16 mouse cellular contexts compared by ENCODE assay signal in the genomic region with DNA sequence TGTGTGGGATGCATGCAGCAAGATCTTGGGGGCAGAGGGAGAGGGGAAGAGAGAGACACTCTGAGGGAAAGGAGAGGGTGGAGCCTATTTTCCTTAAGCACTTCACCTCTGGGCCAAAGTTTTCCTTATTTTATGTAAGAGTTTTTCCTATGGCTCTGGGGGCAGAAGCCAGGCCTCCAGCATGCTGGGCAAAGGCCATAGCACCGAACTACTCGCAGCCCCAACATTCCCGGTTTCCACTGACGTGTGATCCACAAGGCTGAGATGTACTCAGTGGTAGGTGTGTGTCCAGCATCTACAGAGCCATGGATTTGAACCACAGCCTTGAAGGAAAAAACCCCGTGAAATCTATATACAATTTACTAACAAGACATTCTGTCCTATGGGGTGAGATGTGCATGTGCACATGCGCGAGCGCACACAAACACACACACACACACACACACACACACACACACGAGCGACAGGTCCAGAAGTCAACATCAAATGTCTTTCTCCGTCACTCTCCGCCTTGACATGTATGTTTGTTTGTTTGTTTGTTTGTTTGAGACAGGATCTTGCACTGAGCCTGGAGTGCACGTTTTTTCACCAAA. TPM values are rescaled to one million over a fixed set of nuclear protein-coding genes. Genes with fewer than 3 reads are reported as not detected.
A peak's percentile ranks its signal among the peaks of the same experiment; 100 is the strongest.
DNase-seq lines count a peak whose midpoint lies in the region; ATAC-seq and TF ChIP-seq lines count a peak whose summit lies in the region.
"Had no signal": no experiment of that assay in that cellular context is flagged by ENCODE, and none has a peak within 500 bp of the region (broad histone marks: within the 10 kb centered on the region; RNA-seq: fewer than 3 reads in every experiment).

A gene (plus strand): TSS at position 543 of the 593 bp plus-strand sequence.

- H3K9ac ChIP-seq in liver, embryonic 11.5 days (ENCODE audit: low read depth, low read length), result no peak within 1 kb of the TSS
- no peak within 1 kb of the TSS for H3K9ac ChIP-seq in stomach, embryonic 16.5 days (ENCODE audit: low read length)
- H3K9ac ChIP-seq: forebrain, embryonic 13.5 days; hindbrain, embryonic 13.5 days had no signal

- DNase-seq in gastrocnemius, adult 2 months, result no peak
- DNase-seq in gastrocnemius, postnatal 14 days, result no peak
- no peak for DNase-seq in spleen, adult 2 months (ENCODE audit: low read depth in 1 of 2, low spot score in 2 of 2)
- no peak for DNase-seq in spleen, adult 12 weeks (ENCODE audit: low spot score)
- DNase-seq in liver, embryonic 11.5 days (ENCODE audit: low spot score), result no peak
- no peak for DNase-seq in left cerebral cortex, postnatal 25 days (ENCODE audit: low spot score in 2 of 2)
- no peak for DNase-seq in urinary bladder, postnatal 36 days (ENCODE audit: low spot score in 2 of 2)
- DNase-seq: gastrocnemius, postnatal 10 days; lung, adult 18-20 months; right cerebral cortex, postnatal 4 days had no signal

- no peak for TF ChIP-seq CTCF in gastrocnemius, adult 2 months (IDR thresholded peaks at IDR 0.05)
- TF ChIP-seq CTCF in spleen, adult 2 months (IDR thresholded peaks at IDR 0.05; ENCODE audit: extremely low read depth, insufficient read depth, insufficient read length, insufficient replicate concordance), result no peak

- no peaks in the 10 kb centered on the region for H3K36me3 ChIP-seq in spleen, adult 2 months (ENCODE audit: control insufficient read depth, insufficient read depth, low read length)
- no peaks in the 10 kb centered on the region for H3K36me3 ChIP-seq in liver, embryonic 11.5 days (ENCODE audit: control insufficient read depth, insufficient read depth, low read length)
- no peaks in the 10 kb centered on the region for H3K36me3 ChIP-seq in stomach, embryonic 16.5 days (ENCODE audit: control insufficient read depth, insufficient read depth, low read length)
- H3K36me3 ChIP-seq: G1E; hindbrain, embryonic 13.5 days had no signal

- TF ChIP-seq POLR2A in spleen, adult 2 months (IDR thresholded peaks at IDR 0.05; ENCODE audit: low read depth, low read length), result no peak

- H3K4me2 ChIP-seq in liver, embryonic 11.5 days, result no peak within 1 kb of the TSS
- H3K4me2 ChIP-seq in stomach, embryonic 16.5 days (ENCODE audit: low read depth, low read length), result no peak within 1 kb of the TSS
- H3K4me2 ChIP-seq: forebrain, embryonic 13.5 days; hindbrain, embryonic 13.5 days; midbrain, embryonic 11.5 days had no signal

- no peaks in the 10 kb centered on the region for H3K27me3 ChIP-seq in spleen, adult 2 months (ENCODE audit: control insufficient read depth, insufficient read depth, low read length)
- no peaks in the 10 kb centered on the region for H3K27me3 ChIP-seq in liver, embryonic 11.5 days (replicated peaks; ENCODE audit: control insufficient read depth, insufficient read depth, low read length)
- H3K27me3 ChIP-seq in stomach, embryonic 16.5 days (ENCODE audit: control insufficient read depth, insufficient read depth, low read length), result no peaks in the 10 kb centered on the region
- H3K27me3 ChIP-seq: forebrain, embryonic 13.5 days; hindbrain, embryonic 13.5 days had no signal

- no peak for ATAC-seq in liver, embryonic 11.5 days (replicated peaks; ENCODE audit: low FRiP score)
- ATAC-seq in stomach, embryonic 16.5 days (ENCODE audit: insufficient read depth, low FRiP score), result no peak
- ATAC-seq: forebrain, embryonic 13.5 days had no signal

- peaks cover 23% of the 10 kb centered on the region for H3K4me1 ChIP-seq in spleen, adult 2 months (ENCODE audit: control insufficient read depth, insufficient read depth, insufficient read length)
- H3K4me1 ChIP-seq in liver, embryonic 11.5 days (replicated peaks; ENCODE audit: control insufficient read depth, insufficient read depth, low read length), result peaks cover 10% of the 10 kb centered on the region
- H3K4me1 ChIP-seq in stomach, embryonic 16.5 days (ENCODE audit: control insufficient read depth, insufficient read depth, low read length), result peaks cover 16% of the 10 kb centered on the region
- H3K4me1 ChIP-seq: forebrain, embryonic 13.5 days had no signal

- WGBS in spleen, adult 2 months, result 92% methylated on average over 13 of the region's 13 CpGs
- WGBS in liver, embryonic 11.5 days, result 86% methylated on average over 13 of the region's 13 CpGs
- WGBS in stomach, embryonic 16.5 days, result 87% methylated on average over 13 of the region's 13 CpGs

- H3K27ac ChIP-seq in gastrocnemius, adult 2 months, result peak within 1 kb of the TSS; percentile 46
- no peak within 1 kb of the TSS for H3K27ac ChIP-seq in spleen, adult 2 months (ENCODE audit: insufficient read depth, low read length)
- H3K27ac ChIP-seq in liver, embryonic 11.5 days (ENCODE audit: low read depth, low read length), result peak within 1 kb of the TSS; percentile 71
- no peak within 1 kb of the TSS for H3K27ac ChIP-seq in stomach, embryonic 16.5 days (ENCODE audit: low read length)
- H3K27ac ChIP-seq: forebrain, embryonic 13.5 days; hindbrain, embryonic 13.5 days had no signal

- H3K4me3 ChIP-seq in gastrocnemius, adult 2 months, result no peak within 1 kb of the TSS
- no peak within 1 kb of the TSS for H3K4me3 ChIP-seq in spleen, adult 2 months (ENCODE audit: extremely low read depth, insufficient read depth, insufficient read length)
- H3K4me3 ChIP-seq in liver, embryonic 11.5 days (ENCODE audit: low read depth, low read length), result no peak within 1 kb of the TSS
- no peak within 1 kb of the TSS for H3K4me3 ChIP-seq in stomach, embryonic 16.5 days (replicated peaks; ENCODE audit: low read length)
- H3K4me3 ChIP-seq: forebrain, embryonic 13.5 days; hindbrain, embryonic 13.5 days had no signal

- intact Hi-C loops in gastrocnemius, adult 2 months (cut with DNase I), result no loop called here
- intact Hi-C loops in gastrocnemius, postnatal 14 days (cut with DNase I; ENCODE audit: low total_unique reads), result no loop called here
- intact Hi-C loops in left cerebral cortex, postnatal 25 days (cut with DNase I), result loop anchor here (10.0 kb wide), 1 partner anchor 411 kb away; a partner anchor contains a TSS

- H3K9me3 ChIP-seq in liver, embryonic 11.5 days (ENCODE audit: control insufficient read depth, low read length), result no peaks in the 10 kb centered on the region
- H3K9me3 ChIP-seq in stomach, embryonic 16.5 days (replicated peaks; ENCODE audit: control insufficient read depth, low read length), result no peaks in the 10 kb centered on the region
- H3K9me3 ChIP-seq: forebrain, embryonic 13.5 days; G1E; hindbrain, embryonic 13.5 days had no signal

RNA-seq across cellular contexts. Expression of the gene that starts here (rescaled TPM):
- 10 to 100 TPM in 1 of 2 experiments, 1 to 10 TPM in 1; 9.3 to 19.7 TPM for total RNA-seq in gastrocnemius, adult 2 months (2021)
- 1 to 10 TPM; 3.9 to 5.1 TPM for total RNA-seq in gastrocnemius, postnatal 14 days (2021)
- polyA plus RNA-seq in spleen, adult 2 months (2012; rRNA removed), result 15.6 and 20.7 TPM in 2 replicates
- polyA plus RNA-seq in liver, embryonic 11.5 days (2014; fragmentation: Nextera tagmentation; extraction: Ambion mirVana), result 15.6 and 17.9 TPM in 2 replicates
- polyA plus RNA-seq in stomach, embryonic 16.5 days (2015; fragmentation: Nextera tagmentation; extraction: Ambion mirVana), result 10.2 and 11.0 TPM in 2 replicates
- 1 to 10 TPM in 1 of 2 experiments, under 1 TPM in 1; 0.55 to 1.0 TPM for total RNA-seq in left cerebral cortex, postnatal 25 days (2021)
- total RNA-seq: common myeloid progenitor, adult 5-6 weeks had no signal

Comparison
In these comparisons a context has a peak if more than half of its experiments do, and no peak if none do; other contexts are left out.
1. H3K27ac ChIP-seq: peak in gastrocnemius, adult 2 months (single experiment) and liver, embryonic 11.5 days (single experiment); none in spleen, adult 2 months (single experiment) and stomach, embryonic 16.5 days (single experiment).